Mouse (Mus musculus) G1E (cell line): ENCODE measurements around the gene Krtap5-2. TPM values are rescaled to one million over a fixed set of nuclear protein-coding genes. Genes with fewer than 3 reads are reported as not detected.
"Not testable (repeated sequence)": the region's sequence is repeated elsewhere in the genome, so short reads cannot be mapped to it uniquely, and the experiment has no call there.

ENCODE experiments used
- ATAC-seq: 2 replicates; pipeline ENCODE4 v1.8.0; 2016; ENCODE audit warnings: mild to moderate bottlenecking; ENCODE audit not compliant: insufficient number of reproducible peaks, poor library complexity, low FRiP score, severe bottlenecking; ENCODE audit errors: extremely low read depth
- DNase-seq: peaks from one replicate; pipeline ENCODE4 v3.0.0; 2012; ENCODE audit warnings: low spot score
- H3K27me3 ChIP-seq: 2 replicates; pipeline ENCODE4 v1.6.1; 2012; ENCODE audit warnings: mild to moderate bottlenecking, low read length, inconsistent platforms; ENCODE audit not compliant: insufficient read depth
- H3K36me3 ChIP-seq: replicated peaks from 2 replicates; pipeline ENCODE3; 2012; ENCODE audit warnings: mild to moderate bottlenecking, inconsistent platforms
- H3K4me1 ChIP-seq: 2 replicates; pipeline ENCODE4 v1.6.1; 2012; ENCODE audit warnings: low read depth, low read length, inconsistent platforms, mixed read lengths; ENCODE audit not compliant: insufficient read depth
- H3K4me3 ChIP-seq: 2 replicates; pipeline ENCODE4 v1.5.1; 2012; ENCODE audit warnings: low read depth, mild to moderate bottlenecking, inconsistent platforms, low read length, moderate library complexity, mixed read lengths
- H3K9me3 ChIP-seq: replicated peaks from 2 replicates; pipeline ENCODE4 v1.6.1; 2012; ENCODE audit warnings: inconsistent platforms
- CTCF ChIP-seq: IDR thresholded peaks from 2 replicates; pipeline ENCODE4 v1.5.1; 2012; ENCODE audit warnings: low read depth, low read length, inconsistent platforms, mixed read lengths
- GATA1 ChIP-seq: IDR thresholded peaks from 2 replicates; pipeline ENCODE4 v1.6.1; 2012; ENCODE audit warnings: borderline replicate concordance, low read length, inconsistent platforms, mixed read lengths
- GATA2 ChIP-seq: IDR thresholded peaks from 2 replicates; pipeline ENCODE4 v1.6.1; 2012; ENCODE audit warnings: low read depth, low read length, inconsistent platforms, borderline replicate concordance
- POLR2AphosphoS5 ChIP-seq: IDR thresholded peaks from 2 replicates; pipeline ENCODE4 v1.6.1; 2012; ENCODE audit warnings: low read depth, low read length, inconsistent platforms; ENCODE audit not compliant: insufficient replicate concordance
- TAL1 ChIP-seq: conservative IDR thresholded peaks from 2 replicates; pipeline ENCODE4 v1.6.1; 2012; ENCODE audit warnings: low read depth, low read length, inconsistent platforms, mixed read lengths
- polyA plus RNA-seq: library from polyadenylated mRNA; stranded (reverse); fragments of >175 nt; gene quantifications from 2 replicates; pipeline ENCODE4 v1.2.3, GENCODE M21; 2012
- total RNA-seq, 2 experiments: library from RNA; stranded (forward) in 1 of 2; stranded (reverse) in 1 of 2; fragments of 200-1000 nt in 1 of 2; fragments of >200 nt in 1 of 2; fragmentation: Nextera tagmentation in 1 of 2; gene quantifications; 2 replicates each; pipeline ENCODE4 v1.2.3; 2014 to 2017

The Krtap5-2 gene
- total and polyA plus RNA-seq, 3 experiments: not detected

- ATAC-seq (no peak), DNase-seq (no peak)
- Histone ChIP-seq H3K4me3 (no peak overlapping the region), H3K9me3 (0 out of 2 replicates have a peak, but pooled peaks cover 2% of the 10 kb centered on the region), H3K27me3 (peaks cover 3% of the 10 kb centered on the region), H3K36me3 (no peaks in the 10 kb centered on the region), H3K4me1 (no peaks in the 10 kb centered on the region)
- TF ChIP-seq GATA2: no peak
- no peak for TF ChIP-seq GATA1
- TF ChIP-seq POLR2AphosphoS5: no peak
- TF ChIP-seq TAL1: no peak
- no peak for TF ChIP-seq CTCF
Measured at GRCm38 (mm10) chr7:142198748-142199147, 22.9 kb upstream of the Krtap5-2 start.

GRCm38 (mm10) chr7:142190289-142190688 is 14.5 kb upstream of the Krtap5-2 start, which contains the start of gene Gm10153:
Gene Gm10153 (minus strand): TSS chr7:142190389.
- Histone ChIP-seq H3K4me3 (no peak within 1 kb of the TSS), H3K9me3 (0 out of 2 replicates have a peak, but pooled peaks cover 2% of the 10 kb centered on the region), H3K36me3 (no peaks in the 10 kb centered on the region), H3K4me1 (no peaks in the 10 kb centered on the region), H3K27me3 (peaks cover 11% of the 10 kb centered on the region)
- TF ChIP-seq GATA2: no peak
- TF ChIP-seq POLR2AphosphoS5: no peak
- TF ChIP-seq GATA1: no peak
- no peak for TF ChIP-seq CTCF
- TF ChIP-seq TAL1: no peak
- ATAC-seq: no peak
- DNase-seq: no peak

- ATAC-seq: no peak
- Histone ChIP-seq H3K4me3 (no peak overlapping the region), H3K9me3 (no peaks in the 10 kb centered on the region), H3K27me3 (peaks cover 11% of the 10 kb centered on the region), H3K4me1 (no peaks in the 10 kb centered on the region), H3K36me3 (no peaks in the 10 kb centered on the region)
- DNase-seq: no peak
- no peak for TF ChIP-seq CTCF
- TF ChIP-seq GATA2: no peak
- no peak for TF ChIP-seq TAL1
- no peak for TF ChIP-seq POLR2AphosphoS5
- TF ChIP-seq GATA1: no peak
Measured at GRCm38 (mm10) chr7:142188156-142188555, 12.4 kb upstream of the Krtap5-2 start.

GRCm38 (mm10) chr7:142181021-142181420 is 5.2 kb upstream of the Krtap5-2 start:
- DNase-seq (no peak), ATAC-seq (no peak)
- H3K4me1 ChIP-seq: no peaks in the 10 kb centered on the region
- H3K9me3 ChIP-seq: no peaks in the 10 kb centered on the region
- peaks cover 4% of the 10 kb centered on the region for H3K27me3 ChIP-seq
- H3K36me3 ChIP-seq: no peaks in the 10 kb centered on the region
- no peak for TF ChIP-seq TAL1
- no peak for TF ChIP-seq GATA2
- no peak for TF ChIP-seq POLR2AphosphoS5
- TF ChIP-seq GATA1: no peak
- no peak for TF ChIP-seq CTCF
- no peak overlapping the region for H3K4me3 ChIP-seq

GRCm38 (mm10) chr7:142178685-142179084 is 2.9 kb upstream of the Krtap5-2 start:
- Histone ChIP-seq H3K4me3 (no peak overlapping the region), H3K9me3 (no peaks in the 10 kb centered on the region), H3K36me3 (no peaks in the 10 kb centered on the region), H3K27me3 (peaks cover 4% of the 10 kb centered on the region), H3K4me1 (no peaks in the 10 kb centered on the region)
- TF ChIP-seq POLR2AphosphoS5: no peak
- DNase-seq: no peak
- ATAC-seq: no peak

- no peaks in the 10 kb centered on the region for H3K36me3 ChIP-seq
- no peak for DNase-seq
- TF ChIP-seq CTCF (peak; percentile 63), GATA1 (no peak)
- no peaks in the 10 kb centered on the region; the same call in 1 of the 2 replicates for H3K27me3 ChIP-seq
- H3K9me3 ChIP-seq: no peaks in the 10 kb centered on the region
- no peak overlapping the region for H3K4me3 ChIP-seq
- H3K4me1 ChIP-seq: no peaks in the 10 kb centered on the region
- no peak for ATAC-seq
Measured at GRCm38 (mm10) chr7:142169836-142170235, 6.0 kb downstream of the Krtap5-2 start.

GRCm38 (mm10) chr7:142165639-142166038 is 10.2 kb downstream of the Krtap5-2 start, which contains the start of gene Gm4553:
Gene Gm4553 (minus strand): TSS chr7:142165739.
- H3K9me3 ChIP-seq, H3K36me3 ChIP-seq, ATAC-seq, H3K27me3 ChIP-seq, DNase-seq, H3K4me1 ChIP-seq, H3K4me3 ChIP-seq: not testable (repeated sequence)
